Mouse (Mus musculus) thymus, postnatal 14 days (tissue): ENCODE measurements around the gene Thsd7b.
A peak's percentile ranks its signal among the peaks of the same experiment; 100 is the strongest.
"Not testable (repeated sequence)": the region's sequence is repeated elsewhere in the genome, so short reads cannot be mapped to it uniquely, and the experiment has no call there.

Source experiments
- DNase-seq: peaks from one replicate; pipeline ENCODE4 v3.0.0; 2021

Thsd7b gene

GRCm38 (mm10) chr1:130166187-130166586 is 893.1 kb downstream of the Thsd7b start:
- DNase-seq: no peak

DNA sequence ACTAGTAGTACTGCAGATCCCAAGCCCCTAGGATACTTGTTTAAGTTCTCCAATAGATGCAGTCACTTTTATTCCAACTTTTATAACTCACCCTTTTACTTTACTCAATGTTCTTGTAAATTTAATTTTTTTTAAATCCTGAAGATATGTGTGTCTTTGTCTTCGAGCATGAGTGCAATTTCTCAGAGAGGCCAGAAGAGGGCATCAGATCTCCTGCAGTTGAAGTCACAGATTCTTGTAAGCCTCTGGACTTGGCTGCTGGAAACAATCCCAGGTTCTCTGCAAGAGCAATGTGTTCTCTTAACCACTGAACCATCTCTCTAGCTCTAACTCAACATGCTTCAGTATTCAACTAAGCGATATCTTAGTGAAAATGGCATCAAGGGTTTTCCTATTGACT is 894.2 kb downstream of the Thsd7b start:
- DNase-seq: no peak

DNA sequence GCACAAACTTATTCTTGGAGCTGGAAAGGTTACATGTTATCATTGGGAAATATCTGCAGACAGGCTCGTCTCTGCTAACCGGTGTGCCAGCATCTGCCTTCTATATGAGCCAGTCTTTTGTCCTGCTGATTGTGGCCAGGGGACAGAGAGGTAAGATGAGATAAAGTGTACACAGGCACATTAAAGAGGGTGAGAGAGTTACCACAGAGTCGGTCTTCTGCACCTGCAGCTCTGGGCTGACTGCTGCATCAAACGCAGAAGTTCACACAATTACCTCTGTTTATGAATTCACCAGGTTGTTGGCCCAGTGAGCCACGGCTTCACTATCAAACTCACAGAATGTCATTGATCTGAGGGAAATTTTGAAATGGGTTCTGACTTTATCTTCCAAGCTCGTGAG is 896.8 kb downstream of the Thsd7b start:
- DNase-seq: no peak

GRCm38 (mm10) chr1:130170290-130170689 is 897.2 kb downstream of the Thsd7b start:
- DNase-seq: no peak

DNA sequence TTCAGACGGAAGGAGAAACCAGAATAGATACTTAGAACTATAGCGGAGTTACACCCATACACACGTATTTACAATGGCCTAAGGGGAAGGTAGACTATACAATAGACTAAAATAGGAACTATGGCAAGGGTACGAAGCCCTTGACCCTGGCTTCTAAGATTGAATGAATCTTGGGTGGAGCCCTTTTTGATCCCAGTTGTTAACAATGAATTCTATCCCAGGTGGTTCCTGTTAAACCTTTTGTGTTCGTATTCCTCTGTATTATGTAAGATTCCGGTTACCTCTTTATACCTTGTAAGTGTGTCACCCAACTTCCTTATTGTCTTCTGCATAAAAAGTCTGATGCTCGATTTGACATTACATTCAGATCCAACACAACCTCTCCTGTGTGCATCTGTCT is 913.7 kb downstream of the Thsd7b start:
- not testable (repeated sequence) for DNase-seq

DNA sequence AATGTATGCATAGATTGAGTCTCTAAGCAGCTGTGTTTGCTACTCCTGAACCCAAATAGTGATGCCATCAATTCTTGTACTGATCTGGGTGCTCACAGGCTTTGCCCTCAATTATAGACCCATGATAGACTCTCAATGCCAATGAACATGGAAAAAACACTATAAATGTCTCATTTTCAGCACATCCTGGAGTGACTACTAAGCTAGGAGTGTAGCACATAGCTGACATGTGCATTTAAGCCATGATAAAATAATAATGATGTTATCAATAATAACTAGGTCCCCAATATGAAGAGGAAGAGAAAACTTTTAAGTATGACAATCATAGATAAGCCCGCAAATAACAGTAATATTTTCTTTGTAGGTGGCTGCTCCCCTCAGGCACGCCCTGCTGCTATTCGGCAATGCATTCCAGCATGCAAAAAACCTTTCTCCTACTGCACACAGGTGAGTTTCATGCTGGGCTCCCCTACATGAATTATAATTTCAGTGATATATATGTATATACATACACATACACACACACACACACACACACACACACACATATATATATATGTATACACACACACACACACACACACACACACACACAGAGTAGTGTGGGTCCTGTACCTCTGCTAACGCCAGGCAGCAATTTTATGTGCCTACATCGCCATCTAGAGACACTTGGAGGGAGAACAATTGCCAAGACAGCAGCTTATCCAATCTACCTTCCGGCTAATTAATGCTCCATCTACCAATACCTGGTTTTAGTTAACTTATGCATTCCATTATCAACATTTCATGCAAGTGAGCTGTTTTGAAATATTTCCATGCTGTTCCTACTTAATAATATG is 919.3 kb downstream of the Thsd7b start:
- peak; percentile 24 for DNase-seq

DNA sequence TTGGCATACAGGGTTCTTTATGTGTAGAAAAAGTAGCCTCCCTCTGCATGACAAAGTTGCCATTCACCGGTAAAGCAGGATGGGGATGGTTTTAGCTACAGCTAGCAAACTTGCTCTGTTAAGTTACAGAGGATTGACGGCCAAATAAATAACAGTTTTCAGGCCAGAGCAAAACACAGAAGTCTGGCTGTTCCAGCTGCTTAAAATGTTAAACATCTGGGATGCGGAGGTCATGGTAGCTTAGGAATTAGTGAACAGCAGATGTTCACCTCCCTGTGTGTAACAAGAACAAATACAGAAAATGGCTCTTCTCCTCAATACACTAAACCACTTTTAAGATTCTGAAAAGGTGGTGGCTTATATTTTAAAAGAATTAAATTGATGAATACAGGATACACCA is 944.3 kb downstream of the Thsd7b start:
- no peak for DNase-seq

- DNase-seq: no peak
Observed at GRCm38 (mm10) chr1:130222904-130223303, 949.8 kb downstream of the Thsd7b start.

DNA sequence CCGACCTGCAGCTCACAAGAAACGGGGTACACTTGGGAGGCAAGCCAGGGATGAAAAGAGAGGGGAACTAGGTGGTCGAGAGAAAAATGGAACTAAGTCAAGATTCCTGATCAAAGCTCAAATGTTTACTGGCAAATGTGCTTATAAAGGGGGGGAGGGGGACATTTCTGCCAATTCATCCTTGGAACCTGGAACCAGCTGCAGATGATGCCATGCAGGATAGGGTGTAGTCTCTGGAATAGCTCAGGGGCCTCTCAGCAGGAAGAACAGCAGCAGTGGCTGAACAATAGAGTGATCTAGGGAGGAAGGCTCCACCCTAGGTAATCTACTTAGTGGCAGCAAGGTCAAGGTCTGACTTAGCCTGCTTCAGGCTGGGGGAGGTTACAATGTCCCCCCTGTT is 972.5 kb downstream of the Thsd7b start:
- no peak for DNase-seq

GRCm38 (mm10) chr1:130246264-130246663 is 973.2 kb downstream of the Thsd7b start:
- DNase-seq: not testable (repeated sequence)

GRCm38 (mm10) chr1:130246930-130247329 is 973.8 kb downstream of the Thsd7b start:
- DNase-seq: not testable (repeated sequence)

DNA sequence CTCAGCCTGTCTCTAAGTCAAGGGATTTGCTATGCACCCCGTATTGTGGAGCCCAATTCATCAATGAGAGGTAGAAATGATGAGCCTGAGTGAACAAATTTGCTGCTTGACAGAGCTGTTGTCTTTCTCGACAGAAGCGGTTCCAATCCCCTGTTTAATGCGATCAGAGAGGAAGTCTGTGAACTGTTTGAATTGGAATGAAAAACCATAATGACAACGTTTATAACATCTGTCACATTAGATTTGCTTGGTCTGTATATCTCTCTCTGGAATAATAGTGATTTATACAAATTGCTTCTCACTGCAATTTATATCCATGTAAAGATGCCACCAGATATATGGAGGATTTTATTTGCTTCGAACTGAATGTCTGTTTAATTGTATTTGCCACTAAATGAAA is 988.9 kb downstream of the Thsd7b start:
- DNase-seq: no peak
